Mouse (Mus musculus) 3T3-L1 (cell line): ENCODE data around the gene Nck1.

Experiments used
- DNase-seq: peaks from one replicate; pipeline ENCODE4 v3.0.0-alpha.2; 2015; ENCODE audit warnings: low read depth, low spot score

Gene Nck1

DNA sequence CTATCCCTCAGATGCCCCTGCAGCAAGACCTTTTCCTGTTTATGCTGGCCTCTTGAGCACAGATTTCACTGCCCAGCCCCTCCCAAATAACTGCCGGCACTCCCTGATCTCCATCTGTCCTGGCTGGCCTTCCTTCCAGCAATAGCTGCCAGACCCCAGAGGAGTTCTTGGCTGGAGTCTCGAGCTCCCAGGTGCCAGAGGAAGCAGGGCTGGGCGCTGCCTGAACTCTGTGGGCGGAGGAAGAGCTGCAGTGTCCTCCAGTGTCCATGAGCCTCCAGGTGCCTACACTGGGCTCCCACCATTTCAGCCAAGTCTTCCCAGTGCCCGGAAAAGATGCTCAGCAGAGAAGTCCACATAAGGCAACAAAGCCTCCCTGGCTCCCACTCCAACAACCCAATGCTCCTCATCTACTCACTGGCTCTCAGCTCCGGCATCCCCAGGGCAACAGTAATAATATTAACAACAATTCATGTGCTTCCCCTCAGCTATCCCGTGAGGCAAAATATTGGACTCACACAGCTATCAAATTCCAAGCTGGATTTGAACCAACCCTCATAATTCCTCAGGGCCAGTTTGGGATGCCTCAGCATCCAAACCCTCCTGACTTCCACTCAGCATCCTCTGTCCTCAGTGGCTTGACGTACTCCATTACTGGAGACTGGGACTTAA, 74.9 kb downstream of the Nck1 start:
- peak; percentile 62 for DNase-seq

GRCm38 (mm10) chr9:100470228-100470627, 75.7 kb downstream of the Nck1 start:
- no peak for DNase-seq

DNA sequence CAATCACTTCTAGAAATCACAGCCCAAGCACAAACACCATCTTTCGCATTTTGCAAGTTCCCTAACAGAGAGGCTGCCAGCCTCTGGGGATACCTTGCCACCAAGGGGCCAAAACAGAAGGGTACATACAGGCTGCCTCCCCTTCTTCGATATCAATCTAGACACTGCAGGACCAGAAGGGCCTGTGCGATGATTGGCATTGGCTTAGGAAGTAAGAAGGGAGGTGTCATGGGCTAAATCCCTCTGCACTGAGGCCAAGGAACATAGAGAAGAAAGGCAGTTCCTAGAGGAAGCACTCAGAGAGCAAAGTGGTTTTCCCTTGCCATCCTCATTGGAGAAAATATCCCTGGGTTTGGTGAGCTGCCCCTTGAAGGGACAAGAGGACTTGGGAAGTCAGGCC, 76.3 kb downstream of the Nck1 start:
- DNase-seq, result no peak

GRCm38 (mm10) chr9:100468151-100468550, 77.8 kb downstream of the Nck1 start:
- no peak for DNase-seq

- no peak for DNase-seq
These were observed 78.3 kb downstream of the Nck1 start for GRCm38 (mm10) chr9:100467653-100468052.

- DNase-seq, result peak; percentile 52
These were observed 79.2 kb downstream of the Nck1 start for GRCm38 (mm10) chr9:100466743-100467142.

GRCm38 (mm10) chr9:100465988-100466387, 79.9 kb downstream of the Nck1 start:
- DNase-seq, result no peak

- DNase-seq, result no peak
These were observed 80.6 kb downstream of the Nck1 start for GRCm38 (mm10) chr9:100465380-100465779.

GRCm38 (mm10) chr9:100463771-100464170, 82.2 kb downstream of the Nck1 start:
- DNase-seq, result no peak

GRCm38 (mm10) chr9:100462098-100462497, 83.8 kb downstream of the Nck1 start:
- no peak for DNase-seq

DNA sequence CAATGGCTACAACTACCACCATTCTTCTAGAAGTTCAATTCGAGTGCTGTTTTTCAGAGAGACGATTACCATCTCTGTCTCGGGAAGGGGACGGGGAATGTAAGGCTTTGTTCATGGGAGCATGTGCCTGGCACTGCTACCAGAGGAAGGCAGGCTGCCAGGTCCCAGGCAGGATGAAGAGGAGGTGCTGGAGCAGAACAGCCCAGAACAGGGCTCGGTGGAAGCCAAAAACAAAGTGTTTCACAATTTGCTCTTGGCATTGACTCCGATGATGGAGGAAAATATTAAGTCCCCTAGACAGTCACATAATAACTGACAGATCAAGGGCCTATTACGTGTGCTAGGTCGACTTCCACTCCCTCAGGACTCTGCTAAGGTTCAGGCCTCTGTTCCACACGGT, 84.3 kb downstream of the Nck1 start:
- DNase-seq, result no peak

DNA sequence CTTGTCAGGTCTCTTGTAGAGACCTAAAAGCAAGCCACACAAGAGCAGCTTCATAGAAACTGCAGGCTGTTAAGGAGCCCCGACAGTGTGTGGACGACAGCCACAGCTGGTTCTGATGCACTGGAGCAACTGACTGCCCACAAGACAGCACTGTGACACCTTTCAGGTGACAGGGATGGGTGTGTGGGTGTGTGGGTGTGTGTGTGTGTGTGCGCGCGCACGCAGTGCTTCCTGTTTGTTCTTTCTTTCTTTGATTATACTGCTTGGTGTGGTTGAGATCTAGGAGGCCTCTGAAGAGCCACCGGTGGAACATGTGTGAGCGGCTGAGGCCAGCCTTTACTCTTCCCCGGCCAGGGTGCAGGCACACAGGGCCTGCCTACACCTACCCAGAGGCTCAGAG, 85.7 kb downstream of the Nck1 start:
- DNase-seq, result no peak

- DNase-seq, result no peak
These were observed 87.8 kb downstream of the Nck1 start for GRCm38 (mm10) chr9:100457971-100458681.

GRCm38 (mm10) chr9:100454664-100454993, 91.3 kb downstream of the Nck1 start:
- DNase-seq, result no peak

GRCm38 (mm10) chr9:100453944-100454663, 91.8 kb downstream of the Nck1 start:
- peak; percentile 82 for DNase-seq

GRCm38 (mm10) chr9:100452432-100452831, 93.5 kb downstream of the Nck1 start:
- DNase-seq, result no peak

GRCm38 (mm10) chr9:100446059-100446686, 99.8 kb downstream of the Nck1 start:
- DNase-seq, result peak; percentile 80
